Mouse (Mus musculus) lung, embryonic 15.5 days (tissue): ENCODE results near the gene Grk1. TPM values are rescaled to one million over a fixed set of nuclear protein-coding genes. Genes with fewer than 3 reads are reported as not detected.
A peak's percentile ranks its signal among the peaks of the same experiment; 100 is the strongest.

Experiments
- ATAC-seq: fragments of 200-750 bp; cut with Nextera tagmentation; 2 replicates; pipeline ENCODE4 v1.8.0; 2017; ENCODE audit warnings: moderate number of reproducible peaks, borderline replicate concordance; ENCODE audit not compliant: low FRiP score, low TSS enrichment; ENCODE audit errors: extremely low read depth
- H3K27ac ChIP-seq: fragments of 300-500 bp; sonication (generic); 2 replicates; pipeline ENCODE4 v1.5.1; 2015; ENCODE audit warnings: moderate library complexity, mild to moderate bottlenecking, inconsistent platforms
- H3K27me3 ChIP-seq: fragments of 300-500 bp; sonication (generic); 2 replicates; pipeline ENCODE4 v1.6.1; 2015; ENCODE audit warnings: inconsistent platforms
- H3K36me3 ChIP-seq: fragments of 300-500 bp; sonication (generic); 2 replicates; pipeline ENCODE4 v1.6.1; 2015; ENCODE audit warnings: inconsistent platforms
- H3K4me1 ChIP-seq: fragments of 300-500 bp; sonication (generic); 2 replicates; pipeline ENCODE4 v1.6.1; 2015; ENCODE audit warnings: inconsistent platforms
- H3K4me2 ChIP-seq: fragments of 300-500 bp; sonication (generic); 2 replicates; pipeline ENCODE4 v1.6.1; 2015; ENCODE audit warnings: inconsistent platforms, mild to moderate bottlenecking, moderate library complexity
- H3K4me3 ChIP-seq: fragments of 300-500 bp; sonication (generic); 2 replicates; pipeline ENCODE4 v1.5.1; 2015; ENCODE audit warnings: mild to moderate bottlenecking, inconsistent platforms
- H3K9ac ChIP-seq: fragments of 300-500 bp; sonication (generic); 2 replicates; pipeline ENCODE4 v1.6.1; 2015; ENCODE audit warnings: inconsistent platforms
- H3K9me3 ChIP-seq: fragments of 300-500 bp; sonication (generic); 2 replicates; pipeline ENCODE4 v1.6.1; 2016; ENCODE audit warnings: inconsistent platforms
- WGBS: fragments of 180-500 bp; shearing (Covaris S2); methylation state at CpG from one replicate; pipeline ENCODE4 v1.1.7; 2015; 5-methylcytosine and 5-hydroxymethylcytosine counted together
- polyA plus RNA-seq: library from polyadenylated mRNA; unstranded; fragments of >200 nt; fragmentation: Nextera tagmentation; extraction: Ambion mirVana; gene quantifications from 2 replicates; pipeline ENCODE4 v1.2.1, GENCODE M21; 2015

The Grk1 gene
- polyA plus RNA-seq, 1 experiment from 2014 or later = not detected

- H3K4me1 ChIP-seq = no peaks in the 10 kb centered on the region; the same call in 1 of the 2 replicates
- no peak overlapping the region for H3K9ac ChIP-seq
- no peak overlapping the region for H3K27ac ChIP-seq
- H3K27me3 ChIP-seq = peaks cover 20% of the 10 kb centered on the region
- no peak overlapping the region for H3K4me2 ChIP-seq
- H3K36me3 ChIP-seq = no peaks in the 10 kb centered on the region
- no peak for ATAC-seq
- H3K4me3 ChIP-seq = no peak overlapping the region
- H3K9me3 ChIP-seq = no peaks in the 10 kb centered on the region
These were observed 26.0 kb downstream of the Grk1 start for GRCm38 (mm10) chr8:13430866-13431265.

- no peak for ATAC-seq
- Histone ChIP-seq H3K4me1 (no peaks in the 10 kb centered on the region), H3K27me3 (peaks cover 38% of the 10 kb centered on the region), H3K36me3 (no peaks in the 10 kb centered on the region), H3K27ac (no peak overlapping the region), H3K4me2 (no peak overlapping the region), H3K4me3 (no peak overlapping the region), H3K9me3 (no peaks in the 10 kb centered on the region), H3K9ac (no peak overlapping the region)
- whole genome bisulfite sequencing = 63% methylated on average over 5 of the region's 5 CpGs
These were observed 28.2 kb downstream of the Grk1 start for GRCm38 (mm10) chr8:13433130-13433529.

- H3K36me3 ChIP-seq = no peaks in the 10 kb centered on the region
- H3K27me3 ChIP-seq = peaks cover 38% of the 10 kb centered on the region
- no peak within 1 kb of the TSS for H3K9ac ChIP-seq
- no peak within 1 kb of the TSS for H3K27ac ChIP-seq
- no peak for ATAC-seq
- 18% methylated on average over 10 of the region's 10 CpGs for WGBS
- no peaks in the 10 kb centered on the region for H3K9me3 ChIP-seq
- H3K4me2 ChIP-seq = no peak within 1 kb of the TSS
- no peak within 1 kb of the TSS for H3K4me3 ChIP-seq
- no peaks in the 10 kb centered on the region for H3K4me1 ChIP-seq
These were observed 30.0 kb downstream of the Grk1 start, which contains the start of gene Tmem255b for GRCm38 (mm10) chr8:13434889-13435288. Gene Tmem255b (plus strand): TSS chr8:13435189.

- Histone ChIP-seq H3K4me2 (no peak overlapping the region), H3K4me3 (no peak overlapping the region)
These were observed 31.2 kb downstream of the Grk1 start for GRCm38 (mm10) chr8:13436052-13436451.

GRCm38 (mm10) chr8:13437531-13437930 is 32.6 kb downstream of the Grk1 start:
- Histone ChIP-seq H3K27me3 (peaks cover 38% of the 10 kb centered on the region), H3K4me3 (no peak overlapping the region), H3K4me1 (no peaks in the 10 kb centered on the region), H3K27ac (no peak overlapping the region), H3K9me3 (no peaks in the 10 kb centered on the region), H3K9ac (no peak overlapping the region), H3K4me2 (no peak overlapping the region), H3K36me3 (no peaks in the 10 kb centered on the region)
- no peak for ATAC-seq
- 64% methylated on average over 2 of the region's 2 CpGs for WGBS

More at GRCm38 (mm10) chr8:13436052-13436451, 31.2 kb downstream of the Grk1 start:
- ATAC-seq = no peak
- 10% methylated on average over 8 of the region's 8 CpGs for whole genome bisulfite sequencing
- no peaks in the 10 kb centered on the region for H3K9me3 ChIP-seq
- H3K9ac ChIP-seq = no peak overlapping the region
- no peaks in the 10 kb centered on the region for H3K36me3 ChIP-seq
- H3K27ac ChIP-seq = no peak overlapping the region
- peaks cover 38% of the 10 kb centered on the region for H3K27me3 ChIP-seq
- H3K4me1 ChIP-seq = no peaks in the 10 kb centered on the region

- ATAC-seq = no peak
- Histone ChIP-seq H3K36me3 (no peaks in the 10 kb centered on the region), H3K27me3 (peaks cover 4% of the 10 kb centered on the region), H3K4me3 (no peak overlapping the region), H3K4me2 (no peak overlapping the region), H3K9ac (no peak overlapping the region), H3K27ac (no peak overlapping the region), H3K4me1 (no peaks in the 10 kb centered on the region), H3K9me3 (no peaks in the 10 kb centered on the region)
- WGBS = 78% methylated on average over 2 of the region's 2 CpGs
These were observed 37.3 kb downstream of the Grk1 start for GRCm38 (mm10) chr8:13442152-13442551.

- Histone ChIP-seq H3K27me3 (no peaks in the 10 kb centered on the region), H3K9ac (no peak overlapping the region), H3K27ac (no peak overlapping the region), H3K9me3 (no peaks in the 10 kb centered on the region), H3K36me3 (no peaks in the 10 kb centered on the region), H3K4me3 (no peak overlapping the region), H3K4me2 (no peak overlapping the region), H3K4me1 (no peaks in the 10 kb centered on the region)
- ATAC-seq = no peak
- 88% methylated on average over 6 of the region's 6 CpGs for WGBS
These were observed 41.6 kb downstream of the Grk1 start for GRCm38 (mm10) chr8:13446456-13446855.

GRCm38 (mm10) chr8:13448145-13448544 is 43.3 kb downstream of the Grk1 start:
- H3K9me3 ChIP-seq = no peaks in the 10 kb centered on the region
- no peaks in the 10 kb centered on the region for H3K27me3 ChIP-seq
- H3K4me1 ChIP-seq = no peaks in the 10 kb centered on the region
- no peak overlapping the region for H3K9ac ChIP-seq
- WGBS = 53% methylated on average over 4 of the region's 4 CpGs
- no peak for ATAC-seq
- no peak overlapping the region for H3K27ac ChIP-seq
- H3K4me3 ChIP-seq = no peak overlapping the region
- no peaks in the 10 kb centered on the region for H3K36me3 ChIP-seq
- no peak overlapping the region for H3K4me2 ChIP-seq

GRCm38 (mm10) chr8:13451747-13452277 is 46.9 kb downstream of the Grk1 start:
- Histone ChIP-seq H3K9me3 (no peaks in the 10 kb centered on the region), H3K27ac (no peak overlapping the region), H3K4me2 (no peak overlapping the region), H3K9ac (no peak overlapping the region), H3K4me1 (no peaks in the 10 kb centered on the region), H3K27me3 (no peaks in the 10 kb centered on the region), H3K36me3 (no peaks in the 10 kb centered on the region), H3K4me3 (no peak overlapping the region)
- no peak for ATAC-seq
- 61% methylated on average over 6 of the region's 6 CpGs for WGBS

GRCm38 (mm10) chr8:13454341-13455113 is 49.6 kb downstream of the Grk1 start:
- no peak overlapping the region for H3K9ac ChIP-seq
- H3K27ac ChIP-seq = no peak overlapping the region
- H3K9me3 ChIP-seq = no peaks in the 10 kb centered on the region
- ATAC-seq = no peak
- no peak overlapping the region for H3K4me3 ChIP-seq
- 72% methylated on average over 8 of the region's 8 CpGs for WGBS
- no peaks in the 10 kb centered on the region for H3K27me3 ChIP-seq
- no peaks in the 10 kb centered on the region for H3K4me1 ChIP-seq
- no peak overlapping the region for H3K4me2 ChIP-seq
- no peaks in the 10 kb centered on the region for H3K36me3 ChIP-seq

GRCm38 (mm10) chr8:13455295-13455694 is 50.4 kb downstream of the Grk1 start:
- H3K36me3 ChIP-seq = no peaks in the 10 kb centered on the region
- no peak overlapping the region for H3K4me3 ChIP-seq
- no peak overlapping the region for H3K4me2 ChIP-seq
- 0 out of 2 replicates have a peak, but pooled peaks have one; percentile 53 for ATAC-seq
- H3K9me3 ChIP-seq = no peaks in the 10 kb centered on the region
- no peaks in the 10 kb centered on the region for H3K4me1 ChIP-seq
- H3K27me3 ChIP-seq = no peaks in the 10 kb centered on the region
- H3K27ac ChIP-seq = no peak overlapping the region
- no peak overlapping the region for H3K9ac ChIP-seq
- WGBS = 26% methylated on average over 2 of the region's 2 CpGs

- no peak overlapping the region for H3K4me3 ChIP-seq
- peaks cover 14% of the 10 kb centered on the region for H3K4me1 ChIP-seq
- no peaks in the 10 kb centered on the region for H3K36me3 ChIP-seq
- no peak overlapping the region for H3K27ac ChIP-seq
- 82% methylated on average over 4 of the region's 4 CpGs for WGBS
- H3K9ac ChIP-seq = no peak overlapping the region
- no peak for ATAC-seq
- no peaks in the 10 kb centered on the region for H3K9me3 ChIP-seq
- H3K27me3 ChIP-seq = no peaks in the 10 kb centered on the region
- H3K4me2 ChIP-seq = no peak overlapping the region
These were observed 54.5 kb downstream of the Grk1 start for GRCm38 (mm10) chr8:13459431-13459830.
